Mouse (Mus musculus): ENCODE data around the gene Zbtb38. TPM values are rescaled to one million over a fixed set of nuclear protein-coding genes. Genes with fewer than 3 reads are reported as not detected.

Gene Zbtb38
- polyA plus RNA-seq, 1 experiment = 23.8 TPM

GRCm38 (mm10) chr9:96740712-96741364, 11.8 kb downstream of the Zbtb38 start:
- Histone ChIP-seq H3K9me3 (replicated peaks; ENCODE audit: control insufficient read depth, insufficient read depth, low read length, poor library complexity, severe bottlenecking) (no peaks in the 10 kb centered on the region), H3K36me3 (ENCODE audit: control insufficient read depth, insufficient read depth, low read length, poor library complexity, severe bottlenecking) (no peaks in the 10 kb centered on the region), H3K27ac (ENCODE audit: insufficient read depth, low read length) (no peak overlapping the region), H3K4me3 (ENCODE audit: low read depth, low read length) (no peak overlapping the region), H3K9ac (ENCODE audit: low read depth, poor library complexity, severe bottlenecking) (no peak overlapping the region), H3K27me3 (ENCODE audit: control insufficient read depth, insufficient read depth, low read length, poor library complexity, severe bottlenecking) (no peaks in the 10 kb centered on the region), H3K4me1 (ENCODE audit: control insufficient read depth, insufficient read depth, low read length) (no peaks in the 10 kb centered on the region)
- TF ChIP-seq EP300 (IDR thresholded peaks at IDR 0.05; ENCODE audit: insufficient read depth, low read depth, low read length) (no peak), POLR2A (IDR thresholded peaks at IDR 0.05; ENCODE audit: insufficient read depth, low read length) (no peak), CTCF (IDR thresholded peaks at IDR 0.05; ENCODE audit: low read depth, low read length) (no peak)

- Histone ChIP-seq H3K9me3 (replicated peaks; ENCODE audit: control insufficient read depth, insufficient read depth, low read length, poor library complexity, severe bottlenecking) (no peaks in the 10 kb centered on the region), H3K36me3 (ENCODE audit: control insufficient read depth, insufficient read depth, low read length, poor library complexity, severe bottlenecking) (no peaks in the 10 kb centered on the region), H3K4me1 (ENCODE audit: control insufficient read depth, insufficient read depth, low read length) (no peaks in the 10 kb centered on the region), H3K27ac (ENCODE audit: insufficient read depth, low read length) (no peak overlapping the region), H3K9ac (ENCODE audit: low read depth, poor library complexity, severe bottlenecking) (no peak overlapping the region), H3K4me3 (ENCODE audit: low read depth, low read length) (no peak overlapping the region), H3K27me3 (ENCODE audit: control insufficient read depth, insufficient read depth, low read length, poor library complexity, severe bottlenecking) (no peaks in the 10 kb centered on the region)
- TF ChIP-seq EP300 (IDR thresholded peaks at IDR 0.05; ENCODE audit: insufficient read depth, low read depth, low read length) (no peak), CTCF (IDR thresholded peaks at IDR 0.05; ENCODE audit: low read depth, low read length) (no peak), POLR2A (IDR thresholded peaks at IDR 0.05; ENCODE audit: insufficient read depth, low read length) (no peak)
These were observed 12.6 kb downstream of the Zbtb38 start for GRCm38 (mm10) chr9:96739808-96740711.

- H3K4me1 ChIP-seq (ENCODE audit: control insufficient read depth, insufficient read depth, low read length) = no peaks in the 10 kb centered on the region
- H3K36me3 ChIP-seq (ENCODE audit: control insufficient read depth, insufficient read depth, low read length, poor library complexity, severe bottlenecking) = no peaks in the 10 kb centered on the region
- no peaks in the 10 kb centered on the region for H3K9me3 ChIP-seq (replicated peaks; ENCODE audit: control insufficient read depth, insufficient read depth, low read length, poor library complexity, severe bottlenecking)
- TF ChIP-seq EP300 (IDR thresholded peaks at IDR 0.05; ENCODE audit: insufficient read depth, low read depth, low read length) (no peak), POLR2A (IDR thresholded peaks at IDR 0.05; ENCODE audit: insufficient read depth, low read length) (no peak)
- no peaks in the 10 kb centered on the region for H3K27me3 ChIP-seq (ENCODE audit: control insufficient read depth, insufficient read depth, low read length, poor library complexity, severe bottlenecking)
- H3K27ac ChIP-seq (ENCODE audit: insufficient read depth, low read length) = no peak overlapping the region
- H3K9ac ChIP-seq (ENCODE audit: low read depth, poor library complexity, severe bottlenecking) = no peak overlapping the region
- H3K4me3 ChIP-seq (ENCODE audit: low read depth, low read length) = no peak overlapping the region
These were observed 13.9 kb downstream of the Zbtb38 start for GRCm38 (mm10) chr9:96738563-96739355.

- Histone ChIP-seq H3K9ac (ENCODE audit: low read depth, poor library complexity, severe bottlenecking) (no peak overlapping the region), H3K9me3 (replicated peaks; ENCODE audit: control insufficient read depth, insufficient read depth, low read length, poor library complexity, severe bottlenecking) (no peaks in the 10 kb centered on the region), H3K27me3 (ENCODE audit: control insufficient read depth, insufficient read depth, low read length, poor library complexity, severe bottlenecking) (no peaks in the 10 kb centered on the region), H3K36me3 (ENCODE audit: control insufficient read depth, insufficient read depth, low read length, poor library complexity, severe bottlenecking) (no peaks in the 10 kb centered on the region), H3K4me1 (ENCODE audit: control insufficient read depth, insufficient read depth, low read length) (no peaks in the 10 kb centered on the region), H3K27ac (ENCODE audit: insufficient read depth, low read length) (no peak overlapping the region), H3K4me3 (ENCODE audit: low read depth, low read length) (no peak overlapping the region)
- TF ChIP-seq EP300 (IDR thresholded peaks at IDR 0.05; ENCODE audit: insufficient read depth, low read depth, low read length) (no peak), CTCF (IDR thresholded peaks at IDR 0.05; ENCODE audit: low read depth, low read length) (no peak), POLR2A (IDR thresholded peaks at IDR 0.05; ENCODE audit: insufficient read depth, low read length) (no peak)
These were observed 16.7 kb downstream of the Zbtb38 start for GRCm38 (mm10) chr9:96735946-96736345.

GRCm38 (mm10) chr9:96733425-96733717, 19.3 kb downstream of the Zbtb38 start:
- Histone ChIP-seq H3K9me3 (replicated peaks; ENCODE audit: control insufficient read depth, insufficient read depth, low read length, poor library complexity, severe bottlenecking) (no peaks in the 10 kb centered on the region), H3K4me1 (ENCODE audit: control insufficient read depth, insufficient read depth, low read length) (no peaks in the 10 kb centered on the region), H3K4me3 (ENCODE audit: low read depth, low read length) (no peak overlapping the region), H3K27ac (ENCODE audit: insufficient read depth, low read length) (no peak overlapping the region), H3K9ac (ENCODE audit: low read depth, poor library complexity, severe bottlenecking) (no peak overlapping the region), H3K27me3 (ENCODE audit: control insufficient read depth, insufficient read depth, low read length, poor library complexity, severe bottlenecking) (no peaks in the 10 kb centered on the region), H3K36me3 (ENCODE audit: control insufficient read depth, insufficient read depth, low read length, poor library complexity, severe bottlenecking) (no peaks in the 10 kb centered on the region)
- TF ChIP-seq CTCF (IDR thresholded peaks at IDR 0.05; ENCODE audit: low read depth, low read length) (no peak), EP300 (IDR thresholded peaks at IDR 0.05; ENCODE audit: insufficient read depth, low read depth, low read length) (no peak), POLR2A (IDR thresholded peaks at IDR 0.05; ENCODE audit: insufficient read depth, low read length) (no peak)

Measured in ES-Bruce4 (cell line).